In the genomic region with DNA sequence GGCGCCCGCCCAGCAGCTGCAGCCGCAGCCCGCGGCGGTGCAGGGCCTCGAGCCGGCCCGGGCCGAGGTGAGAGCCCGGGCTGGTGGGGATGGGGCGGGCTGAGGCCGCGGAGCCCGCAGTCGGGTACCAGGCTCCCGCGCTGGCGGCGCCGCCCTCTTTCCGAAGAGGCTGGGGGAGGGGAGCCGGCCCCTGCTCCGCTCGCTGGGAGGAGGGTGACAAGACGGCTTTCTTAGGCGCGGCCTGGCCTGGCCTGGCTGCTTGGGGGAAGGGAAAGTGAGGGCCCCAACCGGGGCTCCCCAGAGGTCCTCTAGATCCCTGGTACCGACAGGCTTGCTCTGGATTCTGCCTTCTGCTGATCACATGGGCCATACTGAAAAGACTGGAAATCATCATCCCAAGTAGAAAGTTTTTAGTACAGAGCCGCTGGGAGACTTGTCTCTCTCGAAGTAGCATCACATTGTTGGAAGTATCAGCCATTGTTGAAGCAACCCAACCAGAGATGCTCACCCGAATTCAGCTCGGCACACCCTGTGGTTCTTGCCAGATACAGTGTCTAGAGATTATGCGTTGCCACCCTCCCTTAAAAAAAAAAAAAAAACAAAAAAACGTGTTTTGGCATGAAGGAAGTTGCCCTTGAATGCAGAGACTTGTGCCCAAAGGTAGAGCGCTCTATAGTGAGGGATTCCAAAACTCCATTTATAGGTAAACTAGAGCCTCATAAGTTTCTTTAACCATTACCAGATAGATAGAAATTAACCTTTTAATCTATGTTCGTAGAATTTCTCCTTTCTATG, we compare ENCODE assay signal across 8 mouse cellular contexts. TPM values are rescaled to one million over a fixed set of nuclear protein-coding genes. Genes with fewer than 3 reads are reported as not detected.
DNase-seq lines count a peak whose midpoint lies in the region; ATAC-seq and TF ChIP-seq lines count a peak whose summit lies in the region.

No protein-coding gene starts in this region.

- H3K36me3 ChIP-seq in hindbrain, postnatal 0 days (ENCODE audit: insufficient read depth, low read length) = no peaks in the 10 kb centered on the region

- peak overlapping the region; percentile 89 for H3K4me3 ChIP-seq in hindbrain, postnatal 0 days (ENCODE audit: low read length)

- H3K27me3 ChIP-seq in hindbrain, postnatal 0 days (ENCODE audit: insufficient read depth, low read length) = no peaks in the 10 kb centered on the region

- peak; percentile 48 for ATAC-seq in common myeloid progenitor, adult 5-6 weeks (replicated peaks; ENCODE audit: low read depth, poor library complexity, severe bottlenecking)
- ATAC-seq in hindbrain, postnatal 0 days = peak; percentile 87
- peak; percentile 38 for ATAC-seq in megakaryocyte-erythroid progenitor cell, adult 5-6 weeks (replicated peaks; ENCODE audit: low FRiP score, low TSS enrichment, poor library complexity, severe bottlenecking)

- intact Hi-C loops in left cerebral cortex, postnatal 25 days (cut with DNase I) = no loop called here

- H3K9ac ChIP-seq in hindbrain, postnatal 0 days (replicated peaks; ENCODE audit: low read length) = peak overlapping the region; percentile 94

- H3K27ac ChIP-seq in hindbrain, postnatal 0 days = peak overlapping the region; percentile 97

- peaks cover 10% of the 10 kb centered on the region; the same call in 1 of the 2 replicates for H3K4me1 ChIP-seq in hindbrain, postnatal 0 days (ENCODE audit: insufficient read depth, low read length)

- DNase-seq in adipocyte (ENCODE audit: low spot score) = peak; percentile 74
- peak; percentile 20 to 30 for DNase-seq in gastrocnemius, adult 8-10 months (ENCODE audit: low spot score in 2 of 2)
- DNase-seq in hindbrain, postnatal 0 days (ENCODE audit: low spot score) = peak; percentile 77
- DNase-seq in left cerebral cortex, postnatal 25 days (ENCODE audit: low spot score in 2 of 2) = peak; percentile 42 to 46
- peak; percentile 64 for DNase-seq in right cerebral cortex, postnatal 25 days
- DNase-seq in urinary bladder, postnatal 4 days (ENCODE audit: low spot score in 2 of 2) = peak; percentile 69 to 77

- WGBS in hindbrain, postnatal 0 days = 3% methylated on average over 37 of the region's 38 CpGs

- TF ChIP-seq CTCF in hindbrain, postnatal 0 days (IDR thresholded peaks at IDR 0.05; ENCODE audit: low read depth) = no peak

- H3K9me3 ChIP-seq in hindbrain, postnatal 0 days (ENCODE audit: low read length) = no peaks in the 10 kb centered on the region

- H3K4me2 ChIP-seq in hindbrain, postnatal 0 days (ENCODE audit: low read depth, low read length) = peak overlapping the region; percentile 79

RNA-seq across cellular contexts. Expression of a gene that starts 0.8 kb away (rescaled TPM):
- total RNA-seq in common myeloid progenitor, adult 5-6 weeks (2017) = 43.2 and 54.0 TPM in 2 replicates
- 10 to 100 TPM; 12.1 to 14.5 (median 13.7) TPM for total RNA-seq in gastrocnemius, adult 8-10 months (2022)
- total RNA-seq in hindbrain, postnatal 0 days (2014; rRNA removed) = 68.0 and 71.4 TPM in 2 replicates
- polyA plus RNA-seq in hindbrain, postnatal 0 days (2015; fragmentation: Nextera tagmentation; extraction: Ambion mirVana) = 49.4 and 54.2 TPM in 2 replicates
- 10 to 100 TPM; 33.9 to 37.4 TPM for total RNA-seq in left cerebral cortex, postnatal 25 days (2021)
- total RNA-seq in megakaryocyte-erythroid progenitor cell, adult 5-6 weeks (2014; fragmentation: Nextera tagmentation) = 40.1 and 49.1 TPM in 2 replicates
- 44.2 and 72.1 TPM in 2 replicates for total RNA-seq in megakaryocyte-erythroid progenitor cell, adult 5-6 weeks (2017)

RNA-seq across cellular contexts. Expression of a gene that starts 44.4 kb away (rescaled TPM):
- total RNA-seq in common myeloid progenitor, adult 5-6 weeks (2017) = 12.3 and 12.7 TPM in 2 replicates
- total RNA-seq in gastrocnemius, adult 8-10 months (2022) = 1 to 10 TPM; 1.1 to 2.6 (median 2.0) TPM
- total RNA-seq in hindbrain, postnatal 0 days (2014; rRNA removed) = 16.3 and 17.6 TPM in 2 replicates
- 22.2 and 22.9 TPM in 2 replicates for polyA plus RNA-seq in hindbrain, postnatal 0 days (2015; fragmentation: Nextera tagmentation; extraction: Ambion mirVana)
- 10 to 100 TPM; 18.8 to 20.2 TPM for total RNA-seq in left cerebral cortex, postnatal 25 days (2021)
- total RNA-seq in megakaryocyte-erythroid progenitor cell, adult 5-6 weeks (2014; fragmentation: Nextera tagmentation) = 15.7 and 21.5 TPM in 2 replicates
- total RNA-seq in megakaryocyte-erythroid progenitor cell, adult 5-6 weeks (2017) = 9.0 and 21.2 TPM in 2 replicates

Comparison
In these comparisons a context has a peak if more than half of its experiments do, and no peak if none do; other contexts are left out.
1. Peak in every context shown above with its lines: DNase-seq, ATAC-seq, H3K4me3 ChIP-seq and H3K27ac ChIP-seq.
2. DNase-seq: peak in every context shown above with its lines; median percentile 77 in hindbrain, postnatal 0 days; 74 in adipocyte; 73 in urinary bladder, postnatal 4 days; 64 in right cerebral cortex, postnatal 25 days; 44 in left cerebral cortex, postnatal 25 days; 25 in gastrocnemius, adult 8-10 months.